Mouse (Mus musculus) granulocyte monocyte progenitor cell, adult 5-6 weeks (primary cell): ENCODE measurements at regions not wholly inside any gene's neighbourhood (a gene's known extent, or its start where the extent isn't known, plus 50 kb on each side); places are given as distances from the start of the nearest gene placed in this dataset.
A peak's percentile ranks its signal among the peaks of the same experiment; 100 is the strongest.

ENCODE experiments used
- ATAC-seq: replicated peaks from 2 replicates; pipeline ENCODE4 v1.8.0; 2016; ENCODE audit warnings: mild to moderate bottlenecking, moderate TSS enrichment, inconsistent platforms; ENCODE audit not compliant: poor library complexity, severe bottlenecking

DNA sequence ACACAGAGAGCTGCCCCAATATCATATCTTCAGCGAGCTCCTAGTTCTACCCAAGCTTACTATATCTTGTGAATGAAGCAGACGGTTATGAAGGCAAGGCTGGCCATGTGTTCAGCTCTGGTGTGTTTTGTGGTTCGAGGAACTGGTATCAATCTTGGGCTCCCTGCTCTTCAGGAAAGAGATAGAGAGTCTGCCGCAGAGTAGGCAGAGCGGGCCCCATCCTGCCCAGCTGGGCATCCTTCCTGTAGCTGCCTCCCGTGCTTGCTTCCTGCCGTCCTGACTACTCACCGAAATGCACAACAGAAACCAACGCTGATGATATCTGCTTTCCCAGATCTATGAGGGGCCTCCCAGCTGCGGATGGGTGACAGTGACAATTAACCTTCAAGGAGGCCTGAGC is 60.3 kb downstream of the Snrpe start:
- ATAC-seq = no peak

DNA sequence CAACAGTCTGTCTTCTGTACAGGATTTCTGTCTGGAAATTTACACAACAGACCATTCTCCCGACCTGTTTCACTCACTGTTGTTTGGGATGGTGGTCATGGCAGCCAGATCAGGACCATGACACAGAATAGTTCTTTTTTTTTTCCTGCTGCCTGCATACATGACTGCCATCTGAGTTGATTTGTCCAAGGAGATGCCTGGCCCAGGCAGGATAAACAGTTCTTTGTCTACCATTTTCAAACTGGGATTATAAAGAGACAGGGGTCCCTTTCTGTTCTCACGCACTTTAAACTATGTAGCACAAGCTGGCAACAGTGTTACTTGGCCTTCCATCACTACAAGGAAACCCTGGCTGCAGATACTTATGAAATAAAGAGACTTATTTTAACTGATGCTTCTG is 61.1 kb downstream of the Snrpe start:
- ATAC-seq = no peak

DNA sequence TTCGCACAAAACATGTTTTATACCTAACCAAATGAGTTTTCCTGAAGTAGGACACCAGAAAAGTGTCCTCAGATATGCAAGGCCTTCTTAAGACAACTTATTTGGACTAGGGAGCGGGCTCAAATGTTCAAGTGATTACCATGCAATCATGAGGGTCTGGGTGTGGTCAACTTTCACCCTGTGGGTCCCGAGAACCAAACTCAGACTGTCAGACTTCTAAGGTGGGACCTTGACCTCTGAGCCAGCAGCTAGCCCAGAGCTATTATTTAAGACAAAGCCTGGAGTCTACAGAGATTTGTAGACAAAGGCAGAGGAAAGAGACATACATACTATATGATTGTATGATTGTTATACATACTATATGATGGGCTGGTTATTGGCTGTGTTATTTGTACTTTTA is 62.5 kb downstream of the Snrpe start:
- ATAC-seq = no peak

DNA sequence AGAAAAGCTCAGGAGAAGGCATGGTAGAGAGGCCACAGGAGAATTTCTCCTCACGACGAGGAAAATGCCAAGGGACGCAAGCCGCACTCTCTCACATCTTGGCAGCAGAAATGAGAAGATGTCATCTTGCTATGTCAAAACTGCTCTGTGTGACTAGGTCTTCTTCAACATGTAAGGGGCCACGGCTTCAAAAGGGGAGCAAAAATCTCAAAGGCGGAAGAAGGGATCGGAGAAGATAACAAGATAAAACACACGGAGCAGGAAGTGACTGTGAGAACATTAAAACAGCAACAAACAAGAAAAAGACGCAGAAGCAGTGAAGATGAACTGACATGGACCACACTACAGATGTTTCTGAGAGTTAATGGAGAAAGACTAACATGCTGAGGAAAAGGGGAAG is 65.1 kb downstream of the Snrpe start:
- no peak for ATAC-seq

DNA sequence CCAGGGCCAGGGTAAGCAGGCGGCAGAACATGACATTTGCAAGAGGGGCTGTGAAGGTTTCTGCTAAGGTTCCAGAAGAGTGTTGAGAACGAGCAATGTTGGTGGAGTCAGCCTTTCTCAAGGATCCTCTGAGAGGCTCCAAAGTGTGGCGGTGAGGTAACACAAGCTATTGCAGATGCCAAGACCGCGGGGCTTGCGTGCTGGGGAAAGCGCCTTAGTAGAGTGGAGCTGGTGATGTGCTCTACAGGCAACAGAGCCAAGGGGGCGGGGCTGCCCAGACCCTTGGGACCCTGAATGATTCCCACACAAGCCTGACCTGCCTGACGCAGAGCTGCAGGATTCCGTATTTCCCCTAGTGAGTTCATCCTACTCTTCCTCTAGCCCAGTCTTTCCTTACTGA is 66.3 kb downstream of the Snrpe start:
- no peak for ATAC-seq

DNA sequence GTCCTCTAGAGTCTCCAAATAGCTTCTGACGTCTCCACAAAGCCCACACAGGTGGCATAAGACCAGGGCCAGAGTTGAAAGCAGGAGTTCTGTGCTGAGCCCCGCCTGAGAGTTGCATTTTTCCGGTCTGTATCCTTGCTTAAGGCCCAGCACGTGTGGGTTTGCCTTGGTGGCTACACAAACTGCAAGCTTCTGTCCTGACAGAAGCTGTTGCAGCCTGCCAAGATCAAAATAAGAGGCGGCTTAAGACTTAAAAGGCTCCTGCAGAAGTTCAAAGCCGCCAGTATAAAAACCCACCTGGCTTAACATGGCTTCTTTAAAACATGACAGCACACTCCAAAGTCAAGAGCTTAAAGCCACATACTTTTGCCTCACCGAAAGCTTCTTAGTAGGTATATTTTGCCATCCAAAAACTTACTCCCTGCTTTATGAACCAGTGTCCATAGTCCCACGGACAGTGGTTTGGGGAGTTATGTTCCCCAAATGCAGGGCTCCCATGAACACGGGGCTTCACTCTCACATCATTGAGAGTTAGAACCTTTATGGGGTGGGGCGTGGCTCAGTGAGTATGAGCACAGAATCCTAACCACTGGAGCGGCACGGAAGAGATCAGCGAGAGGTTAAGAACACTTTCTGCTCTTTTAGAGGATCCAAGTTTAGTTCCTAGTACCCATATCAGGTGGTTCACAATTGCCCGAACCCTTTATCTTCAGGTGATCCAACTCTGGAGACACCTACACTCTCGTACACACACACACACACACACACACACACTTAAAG is 67.9 kb downstream of the Snrpe start:
- no peak for ATAC-seq

DNA sequence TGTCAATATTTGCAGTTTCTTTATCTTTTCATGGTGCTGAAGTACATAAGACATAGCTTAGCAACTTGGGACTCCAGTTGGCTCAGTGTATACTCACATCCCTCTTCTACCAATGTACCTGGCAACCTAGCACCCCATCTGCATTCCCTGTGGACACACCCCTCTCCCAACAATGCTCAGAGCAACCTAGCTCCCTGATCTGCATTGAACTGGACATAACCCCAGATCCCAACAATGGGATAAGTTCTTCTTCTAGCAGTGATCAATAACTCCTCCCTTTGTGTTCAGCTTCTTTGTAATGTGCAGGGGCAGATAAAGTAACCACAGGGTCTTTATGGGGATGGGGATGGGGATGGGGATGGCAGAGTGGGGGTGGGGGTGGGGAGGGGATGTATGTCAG is 79.4 kb downstream of the Snrpe start:
- ATAC-seq = no peak

DNA sequence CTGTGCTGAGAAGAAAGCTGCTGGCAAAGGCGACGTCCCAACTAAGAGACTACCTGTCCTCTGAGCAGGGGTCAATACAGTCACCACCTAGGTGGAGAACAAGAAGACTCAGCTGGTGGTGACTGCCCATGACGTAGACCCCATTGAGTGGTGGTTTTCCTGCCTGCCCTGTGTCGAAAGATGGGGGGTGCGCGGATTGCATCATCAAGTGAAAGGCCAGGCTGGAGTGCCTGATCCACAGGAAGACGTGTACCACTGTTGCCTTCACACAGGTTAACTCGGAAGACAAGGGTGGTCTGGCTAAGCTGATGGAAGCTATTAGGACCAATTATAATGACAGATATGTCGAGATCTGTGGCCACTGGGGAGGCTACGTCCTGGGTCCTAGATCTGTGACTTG is 80.3 kb downstream of the Snrpe start:
- ATAC-seq = peak; percentile 85

DNA sequence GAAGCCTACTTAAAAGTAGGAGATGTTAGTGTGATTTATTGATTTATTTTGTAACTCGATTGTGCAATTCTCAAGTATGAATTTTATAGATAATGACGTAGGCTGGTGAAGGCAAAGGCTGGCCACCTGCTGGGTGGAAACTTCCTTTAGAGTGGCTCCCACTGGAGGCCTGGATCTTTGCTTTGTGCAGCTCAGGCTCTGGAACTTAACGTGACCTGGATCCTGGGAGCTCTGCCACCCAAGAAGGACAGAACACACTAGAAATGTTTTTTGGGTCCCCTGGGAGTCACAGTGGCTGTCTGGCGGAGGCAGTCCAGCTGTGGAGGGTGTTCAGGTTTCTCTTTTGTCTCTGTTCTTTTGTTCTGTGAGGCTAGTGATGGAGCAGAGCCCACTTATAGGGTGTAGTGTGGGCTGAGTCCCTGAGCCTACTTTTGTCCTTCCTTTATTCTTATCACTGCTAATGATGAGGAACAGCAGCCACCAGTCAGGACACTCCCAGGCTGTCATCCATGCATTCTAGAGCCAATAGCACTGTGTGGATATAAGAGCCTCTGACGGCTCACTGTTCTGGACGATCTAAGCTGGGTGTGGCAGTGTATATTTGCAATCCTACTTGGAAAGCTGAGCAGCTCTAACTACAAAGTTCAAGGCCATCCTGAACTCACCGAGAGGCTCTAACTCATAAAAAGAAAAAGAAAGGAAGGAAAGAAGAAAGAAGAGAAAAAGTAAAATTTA is 82.3 kb downstream of the Snrpe start:
- no peak for ATAC-seq

DNA sequence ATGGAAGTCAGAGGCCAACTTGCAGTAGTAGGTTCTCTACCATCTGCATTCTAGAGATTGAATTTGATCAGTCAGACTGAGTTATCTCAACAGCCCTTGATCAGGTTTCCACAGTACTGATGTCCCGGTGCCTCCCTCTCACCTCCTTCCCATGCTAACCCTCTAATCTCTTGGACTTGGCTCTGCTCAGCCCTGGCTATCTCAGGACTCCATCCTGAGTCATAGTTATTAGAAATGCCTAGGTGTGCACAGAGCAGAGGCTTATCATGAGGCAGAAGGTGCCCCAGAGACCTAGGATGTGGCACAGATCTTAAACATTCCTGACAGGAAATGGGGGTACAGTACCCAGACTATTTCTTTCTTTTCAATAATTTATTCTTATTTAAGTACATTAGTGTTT is 87.3 kb downstream of the Snrpe start:
- ATAC-seq = no peak

DNA sequence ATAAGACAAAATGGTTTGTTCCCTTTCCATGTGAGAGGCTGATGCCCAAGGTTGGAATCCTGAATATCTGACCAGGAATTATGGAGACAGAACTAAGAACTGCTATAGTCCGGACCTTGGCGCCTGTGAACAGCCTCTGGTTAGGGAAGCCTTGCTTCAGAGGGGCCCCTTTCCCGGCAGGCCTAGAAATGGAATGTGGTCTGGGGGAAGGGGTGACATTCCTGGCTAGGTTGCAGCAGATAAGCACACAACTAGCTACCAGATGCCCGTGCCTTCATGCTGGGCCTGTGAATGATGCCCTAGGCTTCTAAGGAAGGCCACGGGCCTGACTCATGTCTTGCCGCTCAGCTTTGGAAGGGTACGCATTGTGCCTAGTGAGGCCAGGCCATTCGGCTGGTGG is 89.4 kb downstream of the Snrpe start:
- no peak for ATAC-seq

DNA sequence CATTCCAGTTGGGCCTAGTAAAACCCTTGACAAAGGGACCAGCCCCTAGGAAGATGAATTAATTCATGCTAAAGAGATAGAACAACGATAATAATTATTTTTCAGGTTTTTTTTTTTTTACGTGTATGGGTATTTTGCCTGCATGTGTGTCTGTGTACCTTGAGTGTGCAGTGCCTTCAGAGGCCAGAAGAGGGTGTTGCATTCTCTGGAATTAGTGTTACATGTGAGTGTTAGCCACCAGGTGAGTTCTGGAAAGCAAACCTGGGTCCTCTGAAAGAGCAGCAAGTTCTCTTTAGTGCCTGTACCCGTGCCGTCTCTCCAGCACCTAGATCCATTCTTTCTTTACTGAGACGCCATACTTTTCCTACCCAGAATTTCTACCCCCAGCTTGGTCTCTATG is 92.8 kb upstream of the Sox13 start:
- no peak for ATAC-seq

DNA sequence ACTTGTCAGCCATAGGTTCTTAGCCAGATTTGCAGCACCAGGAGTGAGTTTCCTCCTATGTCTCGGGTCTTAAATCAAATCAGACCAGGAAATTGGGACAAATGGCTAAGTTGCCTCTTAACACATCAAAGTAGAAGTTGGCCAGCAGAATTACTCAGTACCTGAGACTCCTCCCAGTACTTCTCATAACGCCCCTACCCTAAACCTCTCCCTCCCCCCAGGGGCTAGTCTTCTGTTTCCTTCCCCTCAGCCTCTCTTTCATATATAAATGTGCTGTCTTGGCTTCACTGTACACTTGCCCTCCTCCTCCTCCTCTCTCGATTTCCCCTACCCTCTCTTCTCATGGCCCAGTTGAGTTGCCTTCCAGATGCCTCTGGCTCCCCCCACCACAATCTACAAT is 79.9 kb upstream of the Sox13 start:
- ATAC-seq = no peak

DNA sequence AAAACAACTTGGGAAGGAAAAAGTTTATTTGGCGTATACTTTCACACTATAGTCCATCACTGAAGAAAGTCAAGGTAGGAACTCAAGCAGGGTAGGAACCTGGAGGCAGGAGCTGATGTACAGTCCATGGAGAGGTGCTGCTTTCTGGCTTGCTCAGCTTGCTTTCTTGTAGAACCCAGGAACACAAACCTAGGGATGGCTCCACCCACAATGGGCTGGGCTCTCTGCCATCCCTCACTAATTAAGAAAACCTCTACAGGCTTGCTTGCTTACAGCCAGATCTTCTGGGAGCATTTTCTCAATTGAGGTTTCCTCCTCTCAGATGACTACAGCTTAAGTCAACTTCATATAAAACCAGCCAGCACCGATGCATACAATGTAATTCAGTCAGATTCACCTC is 79.2 kb upstream of the Sox13 start:
- no peak for ATAC-seq

DNA sequence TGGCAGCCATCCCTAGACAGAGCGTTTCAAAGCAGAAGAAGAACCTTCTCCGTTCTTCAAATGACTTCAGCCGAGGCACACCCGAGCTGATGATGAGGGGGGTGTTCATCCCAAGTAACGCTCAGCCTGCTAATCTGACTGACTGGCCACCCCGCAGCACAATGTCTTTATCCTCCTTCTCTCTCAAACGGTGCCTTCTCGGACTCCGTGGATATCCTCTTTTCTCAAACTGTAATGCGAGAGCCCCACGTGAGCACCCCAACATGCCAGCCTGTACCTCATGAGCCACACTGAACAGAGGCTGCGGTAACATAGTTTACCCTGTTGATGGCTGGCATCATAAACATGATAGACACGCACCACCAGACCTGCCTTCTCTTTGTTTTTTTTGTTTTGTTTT is 76.8 kb upstream of the Sox13 start:
- ATAC-seq = no peak

DNA sequence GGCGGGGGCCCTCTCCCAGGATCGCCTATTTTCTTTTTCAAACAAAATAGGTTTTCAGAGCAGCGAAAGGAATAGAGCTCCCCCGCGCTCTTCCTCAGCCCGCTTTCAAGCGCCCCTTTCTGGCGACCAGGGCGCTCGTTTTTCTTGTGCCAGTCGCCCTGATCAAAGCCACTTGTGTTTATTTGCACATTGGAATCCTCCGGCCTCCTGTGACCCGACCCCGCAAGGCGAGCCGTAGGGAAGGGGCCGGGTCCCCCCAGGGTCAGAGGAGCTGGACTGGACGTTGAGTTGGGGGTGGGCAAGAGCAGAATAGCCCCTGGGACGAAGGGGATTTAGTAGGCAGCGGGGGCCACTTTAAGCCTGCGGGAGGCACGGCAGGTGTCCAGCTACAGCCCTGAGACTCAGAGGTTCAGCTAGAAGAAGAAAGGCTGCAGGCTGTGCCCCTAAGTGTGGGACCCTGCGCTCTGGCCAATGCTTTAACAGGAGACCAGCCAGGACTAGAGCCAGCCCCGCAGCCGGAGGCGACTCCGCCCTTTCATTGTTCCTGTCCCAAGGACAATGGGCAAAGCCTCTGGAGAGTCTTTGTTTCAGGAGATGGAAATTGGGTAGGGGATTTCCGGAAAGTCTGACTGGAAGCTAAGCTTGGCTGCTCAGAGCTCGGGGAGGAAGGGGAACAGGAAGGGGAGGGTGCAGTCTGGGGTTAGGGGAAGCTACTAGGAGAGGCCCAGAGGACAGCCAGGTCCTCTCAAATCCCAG is 69.0 kb upstream of the Sox13 start:
- ATAC-seq = peak; percentile 86

DNA sequence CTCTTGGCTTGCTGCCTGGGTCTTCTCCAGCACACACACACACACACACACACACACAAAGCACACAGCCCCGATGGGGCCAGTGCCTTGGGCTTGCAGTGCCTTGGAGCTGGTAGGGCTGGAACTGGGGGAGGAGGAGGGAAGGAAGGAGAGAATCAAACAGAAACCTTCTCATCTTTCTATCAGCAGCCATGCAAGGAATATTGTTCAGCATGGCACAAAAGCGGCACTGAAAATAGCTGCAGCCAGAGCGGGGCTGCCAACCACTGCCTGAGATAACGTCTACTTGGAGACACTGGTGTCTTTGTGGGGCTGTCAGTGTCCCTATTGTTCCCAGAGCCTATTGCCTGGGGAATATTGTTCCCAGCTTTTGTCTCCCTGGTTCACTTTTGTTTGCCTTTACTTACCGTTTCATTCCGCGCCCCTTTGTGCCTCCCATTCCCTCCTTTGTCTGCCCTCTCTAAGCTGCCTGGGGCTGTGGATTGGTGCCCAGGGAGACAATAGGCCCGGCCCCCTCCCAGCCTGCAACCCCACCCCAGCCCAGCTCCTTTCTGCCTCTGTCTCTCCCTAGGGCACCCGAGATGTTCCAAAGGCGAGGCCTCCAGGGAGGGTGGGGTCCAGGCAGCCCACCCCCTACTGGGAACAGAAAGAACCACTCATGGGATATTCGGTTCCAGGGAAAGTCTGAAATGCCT is 68.3 kb upstream of the Sox13 start:
- no peak for ATAC-seq

DNA sequence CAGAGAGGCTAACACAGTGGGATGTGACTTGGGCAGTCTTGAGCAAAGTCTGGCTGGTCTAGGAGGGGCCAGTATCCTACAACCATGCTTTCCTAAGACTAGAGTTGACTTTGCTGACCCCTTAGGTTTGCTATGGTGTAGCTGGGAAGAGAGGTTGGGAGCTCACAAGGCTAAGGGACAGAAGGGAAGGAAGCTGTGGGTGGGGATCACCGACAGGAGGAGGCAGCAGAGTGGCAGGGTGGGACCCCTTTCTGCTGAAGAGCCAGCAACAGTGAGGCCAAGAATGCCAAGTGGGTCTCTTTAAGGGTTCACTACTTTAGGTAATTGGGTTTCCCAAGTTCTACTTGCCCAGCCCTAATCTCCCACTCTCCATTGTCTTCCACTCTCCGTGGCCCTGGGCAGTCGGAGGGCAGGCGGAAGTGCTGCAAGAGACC is 67.7 kb upstream of the Sox13 start:
- ATAC-seq = no peak

DNA sequence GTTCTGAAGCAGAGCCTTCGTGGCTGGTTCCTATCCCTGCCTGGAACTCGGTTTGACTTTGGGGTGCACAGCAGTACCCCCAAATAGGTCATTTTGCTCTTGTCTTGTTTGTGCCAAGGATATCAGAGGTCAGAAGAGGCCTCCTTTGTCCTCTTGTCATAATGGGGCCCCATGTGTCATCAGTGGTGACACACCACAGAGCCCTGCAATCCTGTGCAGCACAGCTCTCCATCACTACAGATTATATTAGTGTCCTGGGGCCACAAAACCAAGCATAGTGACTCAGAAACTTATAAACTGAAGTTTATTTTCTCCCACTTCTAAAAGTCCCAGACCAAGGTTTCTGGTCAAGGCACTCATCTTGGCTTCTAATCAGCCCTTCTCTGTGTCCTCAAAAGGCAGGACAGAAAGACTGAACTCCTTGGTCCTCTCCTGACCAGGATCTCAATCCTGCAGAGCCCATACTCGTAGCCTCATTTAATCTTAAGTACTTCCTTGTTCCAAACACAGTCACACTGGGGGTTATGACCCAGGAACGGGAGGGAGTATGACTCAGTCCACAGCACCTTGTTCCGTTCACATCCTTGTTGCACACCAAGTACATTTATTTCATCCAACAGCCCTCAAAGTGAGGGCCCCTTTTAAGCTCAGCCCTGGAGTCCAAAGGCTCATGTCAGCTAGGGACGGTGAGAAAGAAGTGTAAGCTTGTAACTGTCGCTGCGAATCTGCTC is 63.2 kb upstream of the Sox13 start:
- ATAC-seq = no peak

DNA sequence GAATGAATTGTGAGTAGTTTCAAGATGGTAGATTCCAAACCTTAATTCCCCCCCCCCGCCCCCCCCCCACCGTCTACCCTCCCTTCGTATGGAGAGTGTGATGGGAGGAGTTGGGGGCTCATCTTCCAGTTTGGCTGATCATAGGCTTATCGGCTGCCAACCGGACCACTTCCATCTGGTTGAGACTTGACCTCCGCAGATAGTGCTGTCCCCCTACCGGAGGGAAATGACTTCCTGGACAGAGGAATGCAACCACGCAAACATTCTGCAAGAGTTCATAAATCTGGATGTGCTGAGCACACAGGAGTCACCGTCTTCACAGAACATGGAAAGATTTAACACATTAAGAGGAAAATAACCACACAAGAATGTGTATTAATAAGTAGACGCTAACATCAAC is 62.2 kb upstream of the Sox13 start:
- no peak for ATAC-seq
